Mouse (Mus musculus) CH12.LX (cell line): ENCODE results near the gene Zfp777.
A peak's percentile ranks its signal among the peaks of the same experiment; 100 is the strongest.

Experiments used
- CTCF ChIP-seq, 2 experiments: IDR thresholded peaks in 1 of 2; conservative IDR thresholded peaks in 1 of 2; 2 replicates each; pipeline ENCODE4 v1.5.1; 2011 to 2012; ENCODE audit warnings: low read depth in 2 of 2, low read length in 2 of 2, improper control_type of control experiment in 1 of 2, inconsistent platforms in 1 of 2, mild to moderate bottlenecking in 1 of 2, moderate library complexity in 1 of 2
- EP300 ChIP-seq: IDR thresholded peaks from 2 replicates; pipeline ENCODE4 v1.6.1; 2011; ENCODE audit warnings: low read length, improper control_type of control experiment
- HCFC1 ChIP-seq: IDR thresholded peaks from 2 replicates; pipeline ENCODE4 v1.6.1; 2012; ENCODE audit warnings: low read depth, mild to moderate bottlenecking, inconsistent platforms, low read length, improper control_type of control experiment
- IRF4 ChIP-seq: IDR thresholded peaks from 2 replicates; pipeline ENCODE4 v1.6.1; 2014; ENCODE audit warnings: low read depth, mild to moderate bottlenecking, inconsistent platforms, low read length, improper control_type of control experiment
- MYC ChIP-seq: IDR thresholded peaks from 2 replicates; pipeline ENCODE4 v1.6.1; 2011; ENCODE audit warnings: low read depth, mild to moderate bottlenecking, improper control_type of control experiment, low read length
- NELFE ChIP-seq: IDR thresholded peaks from 2 replicates; pipeline ENCODE4 v1.6.1; 2011; ENCODE audit warnings: low read depth, low read length, improper control_type of control experiment
- SMC3 ChIP-seq: IDR thresholded peaks from 2 replicates; pipeline ENCODE4 v1.6.1; 2011; ENCODE audit warnings: low read depth, low read length, improper control_type of control experiment
- TBP ChIP-seq: conservative IDR thresholded peaks from 2 replicates; pipeline ENCODE4 v1.6.1; 2011; ENCODE audit warnings: low read depth, low read length, improper control_type of control experiment
- ZNF384 ChIP-seq: IDR thresholded peaks from 2 replicates; pipeline ENCODE4 v1.6.1; 2012; ENCODE audit warnings: low read depth, low read length, improper control_type of control experiment, inconsistent platforms

DNA sequence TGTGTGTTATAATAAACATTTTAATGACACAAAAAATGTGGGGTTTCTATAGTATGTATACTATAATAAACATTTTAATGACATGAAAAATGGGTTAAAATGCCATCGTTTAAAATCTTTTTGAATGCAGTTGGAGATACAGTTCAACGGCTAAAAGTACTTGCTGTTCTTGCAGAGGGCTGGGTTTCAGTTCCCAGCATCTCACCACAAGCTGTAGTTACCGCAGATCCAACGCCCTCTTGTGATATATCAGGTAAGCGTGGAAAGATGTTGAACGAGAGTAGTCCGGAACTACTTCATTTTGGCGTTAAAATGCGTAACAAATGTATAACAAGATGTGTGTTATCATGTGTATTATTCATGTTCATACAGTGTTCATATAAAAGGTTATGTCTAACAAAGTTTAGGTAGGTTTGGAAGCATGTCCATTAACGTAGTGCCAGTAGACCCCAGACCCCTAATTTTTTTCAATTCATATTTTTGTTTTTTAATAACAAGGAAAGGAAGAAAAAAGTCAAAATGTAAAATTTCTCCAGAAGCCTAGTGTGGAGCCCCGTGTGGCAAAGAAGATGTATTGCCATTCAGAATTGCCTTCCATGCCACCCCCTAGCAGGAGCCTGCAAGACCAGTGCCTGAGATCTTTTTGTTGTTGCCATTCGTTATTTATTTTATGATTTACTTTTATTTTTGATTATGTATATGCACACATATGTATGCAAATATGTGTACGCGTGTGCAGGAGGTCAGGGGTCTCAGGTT is 38.4 kb upstream of the Zfp777 start:
- no peak for TF ChIP-seq SMC3
- no peak for TF ChIP-seq TBP
- TF ChIP-seq EP300 = no peak; the same call in 1 of the 2 replicates
- TF ChIP-seq ZNF384 = no peak
- no peak for TF ChIP-seq NELFE
- no peak for TF ChIP-seq MYC
- peak in 1 of 2 experiments; percentile 50; a peak in 2 of 4 replicates for TF ChIP-seq CTCF (conservative IDR thresholded peaks at IDR 0.05 in 1 of 2, IDR thresholded peaks at IDR 0.05 in 1 of 2; ENCODE audit: low read depth in 2 of 2, low read length in 2 of 2)
- peak; percentile 36 for TF ChIP-seq IRF4
- TF ChIP-seq HCFC1 = no peak
